Mouse (Mus musculus): ENCODE data around the gene Casc3. TPM values are rescaled to one million over a fixed set of nuclear protein-coding genes. Genes with fewer than 3 reads are reported as not detected.

The Casc3 gene
- polyA plus RNA-seq, 1 experiment: 72.2 TPM

DNA sequence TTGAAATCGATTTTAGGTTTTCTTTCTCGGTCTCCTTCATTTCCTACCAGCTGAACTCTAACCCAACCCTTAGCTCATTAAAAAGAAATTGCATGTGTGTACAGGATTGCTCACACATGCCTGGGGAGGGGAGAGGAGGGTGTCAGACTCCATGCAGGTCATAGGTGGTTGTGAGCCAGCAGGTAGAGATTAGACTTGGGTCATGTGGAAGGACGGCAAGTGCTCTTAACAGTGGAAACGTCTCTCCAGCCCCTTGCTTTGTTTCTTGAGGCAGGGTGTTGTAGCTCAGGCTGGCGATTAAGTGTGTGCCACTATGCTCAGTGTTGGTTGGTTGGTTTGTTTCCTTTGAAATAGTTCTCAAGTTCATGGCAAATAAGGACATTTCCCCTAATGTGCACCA is 66.1 kb downstream of the Casc3 start:
- 92% methylated on average over 5 of the region's 5 CpGs for WGBS
- peaks cover 14% of the 10 kb centered on the region; the same call in 1 of the 2 replicates for H3K36me3 ChIP-seq (ENCODE audit: control insufficient read depth, insufficient read depth, low read length)
- H3K4me1 ChIP-seq (replicated peaks; ENCODE audit: control insufficient read depth, insufficient read depth, low read length): peaks cover 8% of the 10 kb centered on the region
- TF ChIP-seq POLR2A (IDR thresholded peaks at IDR 0.05; ENCODE audit: control insufficient read depth, extremely low read depth, insufficient read depth, low read length, poor library complexity): no peak
- no peak for TF ChIP-seq CTCF (IDR thresholded peaks at IDR 0.05; ENCODE audit: borderline replicate concordance, control insufficient read depth, extremely low read depth, insufficient read depth, low read length, poor library complexity)
- H3K27me3 ChIP-seq (ENCODE audit: control insufficient read depth, insufficient read depth, low read length): no peaks in the 10 kb centered on the region
- no peak for DNase-seq
- no peak overlapping the region for H3K27ac ChIP-seq (ENCODE audit: control insufficient read depth, insufficient read depth, low read length)
- no peak overlapping the region for H3K4me3 ChIP-seq (ENCODE audit: control insufficient read depth, insufficient read depth, low read length)

DNA sequence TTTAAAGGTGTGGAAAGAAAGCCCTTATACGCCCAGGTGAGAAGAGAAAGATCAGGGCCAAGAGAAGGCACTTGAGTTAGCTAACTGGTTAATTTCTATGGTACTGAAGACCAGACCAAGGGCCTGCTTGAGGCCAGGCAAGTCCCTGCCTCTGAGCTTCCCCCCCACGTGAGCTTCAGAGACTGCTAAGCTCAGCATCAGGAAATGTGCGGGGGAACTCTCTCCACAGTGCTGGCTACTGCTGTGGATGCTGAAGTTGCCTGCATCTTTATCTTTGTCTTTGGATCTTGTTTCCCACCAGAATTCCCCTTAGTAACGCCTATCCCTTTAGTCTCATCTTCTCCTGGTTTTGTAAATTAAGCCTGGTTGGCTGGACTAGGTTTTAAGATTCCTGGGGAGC is 66.7 kb downstream of the Casc3 start:
- Histone ChIP-seq H3K36me3 (ENCODE audit: control insufficient read depth, insufficient read depth, low read length) (peaks cover 14% of the 10 kb centered on the region; the same call in 1 of the 2 replicates), H3K4me1 (replicated peaks; ENCODE audit: control insufficient read depth, insufficient read depth, low read length) (peaks cover 10% of the 10 kb centered on the region), H3K27ac (ENCODE audit: control insufficient read depth, insufficient read depth, low read length) (no peak overlapping the region), H3K27me3 (ENCODE audit: control insufficient read depth, insufficient read depth, low read length) (no peaks in the 10 kb centered on the region), H3K4me3 (ENCODE audit: control insufficient read depth, insufficient read depth, low read length) (no peak overlapping the region)
- no peak for DNase-seq
- WGBS: 79% methylated on average over 4 of the region's 4 CpGs
- no peak for TF ChIP-seq POLR2A (IDR thresholded peaks at IDR 0.05; ENCODE audit: control insufficient read depth, extremely low read depth, insufficient read depth, low read length, poor library complexity)

DNA sequence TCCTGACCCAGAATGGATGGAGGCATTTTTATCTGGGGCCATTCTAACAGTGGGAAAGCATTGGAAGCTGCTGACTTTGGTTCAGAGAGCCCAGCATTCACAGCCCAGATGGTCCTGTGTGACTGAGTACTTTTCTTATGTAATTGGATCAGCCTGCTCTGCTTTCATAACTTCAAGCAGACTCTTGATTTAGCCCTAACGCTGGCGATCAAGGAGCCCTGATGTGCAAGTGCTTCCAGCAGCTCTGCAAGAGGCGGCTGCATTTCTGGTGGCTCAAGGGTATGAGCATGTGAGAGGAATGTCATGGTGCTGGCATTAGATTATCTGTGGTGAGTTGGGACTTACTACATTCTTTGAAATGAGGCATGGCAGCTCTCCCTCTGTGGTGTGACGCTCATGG is 67.3 kb downstream of the Casc3 start:
- H3K4me3 ChIP-seq (ENCODE audit: control insufficient read depth, insufficient read depth, low read length): no peak overlapping the region
- 89% methylated on average over 4 of the region's 4 CpGs for WGBS
- no peak for DNase-seq
- H3K27me3 ChIP-seq (ENCODE audit: control insufficient read depth, insufficient read depth, low read length): no peaks in the 10 kb centered on the region
- H3K36me3 ChIP-seq (ENCODE audit: control insufficient read depth, insufficient read depth, low read length): peaks cover 13% of the 10 kb centered on the region; the same call in 1 of the 2 replicates
- H3K27ac ChIP-seq (ENCODE audit: control insufficient read depth, insufficient read depth, low read length): no peak overlapping the region
- TF ChIP-seq POLR2A (IDR thresholded peaks at IDR 0.05; ENCODE audit: control insufficient read depth, extremely low read depth, insufficient read depth, low read length, poor library complexity): no peak
- TF ChIP-seq CTCF (IDR thresholded peaks at IDR 0.05; ENCODE audit: borderline replicate concordance, control insufficient read depth, extremely low read depth, insufficient read depth, low read length, poor library complexity): no peak
- peaks cover 10% of the 10 kb centered on the region for H3K4me1 ChIP-seq (replicated peaks; ENCODE audit: control insufficient read depth, insufficient read depth, low read length)

DNA sequence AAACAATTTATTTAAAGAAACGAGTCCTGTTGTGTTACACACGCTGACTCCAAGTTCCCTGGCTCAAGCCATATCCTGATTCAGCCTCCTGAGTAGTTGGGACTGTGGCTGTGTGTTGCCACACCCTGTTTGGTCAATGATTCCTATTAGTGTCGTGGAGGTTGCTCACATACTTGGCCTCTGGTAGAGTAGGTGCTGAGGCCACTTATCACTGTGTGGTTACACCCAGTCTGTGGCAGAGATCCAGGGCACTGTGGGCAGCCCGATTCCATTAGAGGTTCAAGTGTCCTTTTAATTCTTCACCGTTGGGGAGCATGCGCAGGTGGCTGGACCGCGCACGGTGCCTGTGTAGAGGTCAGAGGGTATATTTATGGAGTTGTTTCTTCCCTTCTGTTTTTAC is 69.2 kb downstream of the Casc3 start:
- 90% methylated on average over 9 of the region's 9 CpGs for WGBS
- no peak for TF ChIP-seq POLR2A (IDR thresholded peaks at IDR 0.05; ENCODE audit: control insufficient read depth, extremely low read depth, insufficient read depth, low read length, poor library complexity)
- TF ChIP-seq CTCF (IDR thresholded peaks at IDR 0.05; ENCODE audit: borderline replicate concordance, control insufficient read depth, extremely low read depth, insufficient read depth, low read length, poor library complexity): no peak
- Histone ChIP-seq H3K36me3 (ENCODE audit: control insufficient read depth, insufficient read depth, low read length) (peaks cover 3% of the 10 kb centered on the region; the same call in 1 of the 2 replicates), H3K4me1 (replicated peaks; ENCODE audit: control insufficient read depth, insufficient read depth, low read length) (peaks cover 15% of the 10 kb centered on the region), H3K27me3 (ENCODE audit: control insufficient read depth, insufficient read depth, low read length) (no peaks in the 10 kb centered on the region), H3K4me3 (ENCODE audit: control insufficient read depth, insufficient read depth, low read length) (no peak overlapping the region), H3K27ac (ENCODE audit: control insufficient read depth, insufficient read depth, low read length) (no peak overlapping the region)
- DNase-seq: no peak

DNA sequence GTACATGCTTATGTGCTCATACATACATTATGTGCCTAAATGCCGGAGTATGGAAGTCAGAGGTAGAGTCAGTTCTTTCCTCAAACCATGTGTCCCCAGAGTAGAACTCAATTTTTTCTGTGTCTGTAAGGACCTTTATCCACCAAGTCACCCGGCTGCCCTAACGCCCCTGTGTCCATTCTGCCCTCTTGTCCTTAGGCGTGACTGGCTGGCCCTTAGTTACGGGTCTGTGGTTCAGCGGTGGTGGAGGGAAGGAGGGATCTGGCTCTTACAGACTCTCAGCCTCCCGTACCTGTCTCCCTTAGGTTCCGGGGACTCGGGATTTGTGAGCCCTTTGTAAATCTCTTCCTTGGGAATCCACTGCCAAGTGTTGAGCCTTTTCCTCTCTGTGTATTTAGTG is 72.3 kb downstream of the Casc3 start:
- no peaks in the 10 kb centered on the region for H3K36me3 ChIP-seq (ENCODE audit: control insufficient read depth, insufficient read depth, low read length)
- TF ChIP-seq POLR2A (IDR thresholded peaks at IDR 0.05; ENCODE audit: control insufficient read depth, extremely low read depth, insufficient read depth, low read length, poor library complexity) (no peak), CTCF (IDR thresholded peaks at IDR 0.05; ENCODE audit: borderline replicate concordance, control insufficient read depth, extremely low read depth, insufficient read depth, low read length, poor library complexity) (no peak)
- WGBS: 97% methylated on average over 9 of the region's 9 CpGs
- no peak for DNase-seq
- H3K27ac ChIP-seq (ENCODE audit: control insufficient read depth, insufficient read depth, low read length): no peak overlapping the region
- peaks cover 22% of the 10 kb centered on the region for H3K4me1 ChIP-seq (replicated peaks; ENCODE audit: control insufficient read depth, insufficient read depth, low read length)
- no peak overlapping the region for H3K4me3 ChIP-seq (ENCODE audit: control insufficient read depth, insufficient read depth, low read length)
- H3K27me3 ChIP-seq (ENCODE audit: control insufficient read depth, insufficient read depth, low read length): no peaks in the 10 kb centered on the region

Other genes with a start within 250 kb of the Casc3 start
- 66.8 and 74.6 TPM in 2 replicates for gene Ormdl3, start 217.5 kb upstream of the Casc3 start, polyA plus RNA-seq (2012; rRNA removed)
- gene Lrrc3c, start 206.6 kb upstream of the Casc3 start, polyA plus RNA-seq (2012; rRNA removed): not detected in 2 replicates
- not detected in 2 replicates for gene Gm12355, start 179.2 kb upstream of the Casc3 start, polyA plus RNA-seq (2012; rRNA removed)
- gene Gsdma3, start 178.5 kb upstream of the Casc3 start, polyA plus RNA-seq (2012; rRNA removed): 0.74 and 1.1 TPM in 2 replicates
- gene Gsdma2, start 158.1 kb upstream of the Casc3 start, polyA plus RNA-seq (2012; rRNA removed): 0.17 and 0.81 TPM in 2 replicates
- 0.71 and 0.75 TPM in 2 replicates for gene Gsdma, start 140.6 kb upstream of the Casc3 start, polyA plus RNA-seq (2012; rRNA removed)
- gene Psmd3, start 122.4 kb upstream of the Casc3 start, polyA plus RNA-seq (2012; rRNA removed): 293 and 303 TPM in 2 replicates
- 0.14 and 0.22 TPM in 2 replicates for gene Csf3, start 103.6 kb upstream of the Casc3 start, polyA plus RNA-seq (2012; rRNA removed)
- gene Med24, start 75.5 kb upstream of the Casc3 start, polyA plus RNA-seq (2012; rRNA removed): 179 and 196 TPM in 2 replicates
- gene Thra, start 64.3 kb upstream of the Casc3 start, polyA plus RNA-seq (2012; rRNA removed): 36.8 and 41.5 TPM in 2 replicates
- 34.4 and 37.7 TPM in 2 replicates for gene Nr1d1, start 29.6 kb upstream of the Casc3 start, polyA plus RNA-seq (2012; rRNA removed)
- gene Msl1, start 9.4 kb upstream of the Casc3 start, polyA plus RNA-seq (2012; rRNA removed): 50.3 and 66.0 TPM in 2 replicates
- gene Rapgefl1, start 31.9 kb downstream of the Casc3 start, polyA plus RNA-seq (2012; rRNA removed): 8.5 and 11.6 TPM in 2 replicates
- 23.9 and 30.3 TPM in 2 replicates for gene Wipf2, start 58.7 kb downstream of the Casc3 start, polyA plus RNA-seq (2012; rRNA removed)
- 8.4 and 12.2 TPM in 2 replicates for gene Cdc6, start 102.9 kb downstream of the Casc3 start, polyA plus RNA-seq (2012; rRNA removed)
- gene Rara, start 122.9 kb downstream of the Casc3 start, polyA plus RNA-seq (2012; rRNA removed): 63.5 and 74.1 TPM in 2 replicates
- gene Gjd3, start 178.1 kb downstream of the Casc3 start, polyA plus RNA-seq (2012; rRNA removed): 1.3 and 1.9 TPM in 2 replicates
- 59.2 and 85.6 TPM in 2 replicates for gene Top2a, start 219.3 kb downstream of the Casc3 start, polyA plus RNA-seq (2012; rRNA removed)
- 176 and 220 TPM in 2 replicates for gene Igfbp4, start 236.3 kb downstream of the Casc3 start, polyA plus RNA-seq (2012; rRNA removed)

Measured in thymus, adult 2 months (tissue).